Mouse (Mus musculus) megakaryocyte, embryonic 14.5 days (primary cell): ENCODE results near the gene Spsb2.

Source experiments
- FLI1 ChIP-seq: IDR thresholded peaks from 2 replicates; pipeline ENCODE4 v1.6.1; 2012; ENCODE audit warnings: low read length, inconsistent platforms, mixed read lengths
- GATA1 ChIP-seq: IDR thresholded peaks from 3 replicates; pipeline ENCODE4 v1.6.1; 2012; ENCODE audit warnings: mixed read lengths, low read length, inconsistent platforms, borderline replicate concordance

- no peak for TF ChIP-seq GATA1
- TF ChIP-seq FLI1 = no peak
These were observed 32.0 kb downstream of the Spsb2 start, which contains the start of gene Gnb3 for GRCm38 (mm10) chr6:124840241-124841167.
